ENCODE assay signal across 7 mouse cellular contexts in genomic region chr3:49641966-49642758, GRCm38 (mm10).
DNase-seq lines count a peak whose midpoint lies in the region; ATAC-seq lines count a peak whose summit lies in the region.

No protein-coding gene starts in this region.

- no peak overlapping the region for H3K9ac ChIP-seq in heart, embryonic 14.5 days (ENCODE audit: low read length)
- no peak overlapping the region for H3K9ac ChIP-seq in midbrain, embryonic 14.5 days (replicated peaks; ENCODE audit: low read length)

- DNase-seq in embryo, embryonic 10 days (ENCODE audit: low spot score): peak; percentile 82
- DNase-seq in fibroblast of lung, adult 2 months (ENCODE audit: low read depth): peak; percentile 95
- DNase-seq in kidney, postnatal 4 days: peak; percentile 15 to 30
- DNase-seq in midbrain, embryonic 14.5 days: peak; percentile 83
- no peak for DNase-seq in B cell, adult 2 months
- no peak for DNase-seq in cerebellum, postnatal 36 days

- H3K4me2 ChIP-seq in heart, embryonic 14.5 days (ENCODE audit: low read length): peak overlapping the region; percentile 20
- no peak overlapping the region for H3K4me2 ChIP-seq in midbrain, embryonic 14.5 days (ENCODE audit: low read length)

- H3K36me3 ChIP-seq in heart, embryonic 14.5 days (ENCODE audit: control insufficient read depth, insufficient read depth, low read length): no peaks in the 10 kb centered on the region
- no peaks in the 10 kb centered on the region for H3K36me3 ChIP-seq in midbrain, embryonic 14.5 days (ENCODE audit: control insufficient read depth, insufficient read depth, low read length)

- no peaks in the 10 kb centered on the region for H3K27me3 ChIP-seq in heart, embryonic 14.5 days (ENCODE audit: control insufficient read depth, insufficient read depth, low read length)
- no peaks in the 10 kb centered on the region for H3K27me3 ChIP-seq in midbrain, embryonic 14.5 days (ENCODE audit: control insufficient read depth, insufficient read depth, low read length)

- H3K9me3 ChIP-seq in heart, embryonic 14.5 days (ENCODE audit: control insufficient read depth, low read length): no peaks in the 10 kb centered on the region
- no peaks in the 10 kb centered on the region for H3K9me3 ChIP-seq in midbrain, embryonic 14.5 days (ENCODE audit: control insufficient read depth, low read length)

- 12% methylated on average over 4 of the region's 4 CpGs for WGBS in heart, embryonic 14.5 days
- 32% methylated on average over 4 of the region's 4 CpGs for WGBS in midbrain, embryonic 14.5 days

- H3K4me3 ChIP-seq in heart, embryonic 14.5 days (ENCODE audit: control insufficient read depth in 1 of 2, insufficient read depth in 1 of 2, low read depth in 1 of 2, low read length in 2 of 2): no peak overlapping the region
- H3K4me3 ChIP-seq in midbrain, embryonic 14.5 days (replicated peaks; ENCODE audit: low read depth, low read length): no peak overlapping the region

- H3K4me1 ChIP-seq in heart, embryonic 14.5 days (ENCODE audit: control insufficient read depth in 2 of 2, insufficient read depth in 2 of 2, low read length in 2 of 2): peaks cover 0 to 8% of the 10 kb centered on the region in 2 experiments; a peak in 2 of 4 replicates
- H3K4me1 ChIP-seq in midbrain, embryonic 14.5 days (ENCODE audit: control insufficient read depth, insufficient read depth, low read length): no peaks in the 10 kb centered on the region

- peak; percentile 90 for ATAC-seq in heart, embryonic 14.5 days (ENCODE audit: insufficient number of reproducible peaks, insufficient read depth, low FRiP score, low read depth)
- ATAC-seq in midbrain, embryonic 14.5 days (ENCODE audit: low FRiP score, low TSS enrichment): peak; percentile 85

- peak overlapping the region; percentile 79 to 85 for H3K27ac ChIP-seq in heart, embryonic 14.5 days (replicated peaks in 1 of 2; ENCODE audit: control insufficient read depth in 1 of 2, insufficient read depth in 1 of 2, low read depth in 2 of 2, low read length in 2 of 2)
- no peak overlapping the region for H3K27ac ChIP-seq in midbrain, embryonic 14.5 days (replicated peaks; ENCODE audit: low read depth, low read length)

Comparison
In these comparisons a context has a peak if more than half of its experiments do, and no peak if none do; other contexts are left out.
1. DNase-seq: peak in embryo, embryonic 10 days (single experiment), fibroblast of lung, adult 2 months (single experiment), kidney, postnatal 4 days (2 of 2) and midbrain, embryonic 14.5 days (single experiment); none in B cell, adult 2 months (0 of 2) and cerebellum, postnatal 36 days (0 of 2).